Mouse (Mus musculus): ENCODE results near the gene Gtf2h3. TPM values are rescaled to one million over a fixed set of nuclear protein-coding genes. Genes with fewer than 3 reads are reported as not detected.
"Not testable (repeated sequence)": the region's sequence is repeated elsewhere in the genome, so short reads cannot be mapped to it uniquely, and the experiment has no call there.

Gene Gtf2h3
- total RNA-seq, 1 experiment from 2014 or later: 18.7 TPM

- no peak for ATAC-seq (ENCODE audit: extremely low read depth, insufficient number of reproducible peaks, low FRiP score, poor library complexity, severe bottlenecking)
These were observed 52.7 kb downstream of the Gtf2h3 start for GRCm38 (mm10) chr5:124631685-124632084.

- no peak for ATAC-seq (ENCODE audit: extremely low read depth, insufficient number of reproducible peaks, low FRiP score, poor library complexity, severe bottlenecking)
These were observed 53.5 kb downstream of the Gtf2h3 start for GRCm38 (mm10) chr5:124632461-124632860.

DNA sequence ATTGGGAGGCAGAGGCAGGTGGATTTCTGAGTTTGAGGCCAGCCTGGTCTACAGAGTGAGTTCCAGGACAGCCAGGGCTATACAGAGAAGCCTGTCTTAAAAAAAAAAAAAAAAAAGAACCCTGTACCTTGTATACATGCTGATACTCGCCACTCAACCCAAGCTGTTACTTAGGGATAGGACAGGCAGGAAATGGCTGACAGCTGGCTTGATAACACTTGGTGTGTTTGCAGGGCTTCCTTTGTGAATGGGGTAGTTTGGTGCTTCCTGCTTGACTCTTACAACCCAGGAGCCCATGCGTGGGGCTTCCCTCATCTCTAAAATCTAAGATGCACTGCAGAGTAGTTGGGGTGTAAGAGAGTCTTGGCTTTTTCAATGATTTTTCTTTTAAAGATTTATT, 54.5 kb downstream of the Gtf2h3 start:
- ATAC-seq (ENCODE audit: extremely low read depth, insufficient number of reproducible peaks, low FRiP score, poor library complexity, severe bottlenecking): no peak

- ATAC-seq (ENCODE audit: extremely low read depth, insufficient number of reproducible peaks, low FRiP score, poor library complexity, severe bottlenecking): not testable (repeated sequence)
These were observed 56.1 kb downstream of the Gtf2h3 start for GRCm38 (mm10) chr5:124635068-124635467.

- ATAC-seq (ENCODE audit: extremely low read depth, insufficient number of reproducible peaks, low FRiP score, poor library complexity, severe bottlenecking): no peak
These were observed 57.2 kb downstream of the Gtf2h3 start for GRCm38 (mm10) chr5:124636139-124636538.

DNA sequence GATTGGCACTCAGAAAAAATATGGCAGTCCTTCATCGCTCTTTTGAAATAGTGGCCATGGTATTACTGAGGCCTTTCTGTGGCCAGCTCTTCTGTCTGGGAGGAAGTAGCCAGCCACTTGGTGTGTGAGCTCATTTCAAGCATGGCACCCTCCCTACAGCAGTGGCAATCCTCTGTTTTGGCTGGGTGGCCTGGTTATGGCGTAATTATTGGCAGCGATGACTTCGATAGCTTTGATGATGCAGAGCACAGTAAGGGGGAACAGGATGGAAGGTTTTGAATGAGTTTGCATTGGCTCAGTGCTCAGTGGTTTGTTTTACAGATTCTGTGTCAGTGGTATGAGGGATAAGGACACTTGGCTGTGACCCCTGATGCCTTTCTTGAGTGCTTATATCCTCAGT, 57.8 kb downstream of the Gtf2h3 start:
- ATAC-seq (ENCODE audit: extremely low read depth, insufficient number of reproducible peaks, low FRiP score, poor library complexity, severe bottlenecking): no peak

DNA sequence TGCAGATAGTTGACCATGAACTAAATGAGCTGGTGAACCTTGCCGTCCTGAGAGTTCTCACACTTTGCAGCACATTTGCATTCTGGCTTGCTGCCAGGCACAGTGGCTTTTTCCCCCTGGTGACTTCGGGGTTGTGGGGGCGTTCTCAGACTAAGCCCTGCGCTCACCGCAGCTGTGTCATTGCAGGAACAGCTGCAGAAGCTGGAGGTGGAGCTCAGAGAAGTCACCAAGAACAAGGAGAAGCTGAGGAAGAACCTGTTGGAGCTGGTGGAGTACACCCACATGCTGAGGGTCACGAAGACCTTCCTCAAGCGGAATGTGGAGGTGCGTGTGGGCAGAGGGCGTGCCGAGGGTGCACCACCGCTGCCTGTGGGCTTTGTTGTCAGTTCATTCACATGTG, 58.4 kb downstream of the Gtf2h3 start:
- ATAC-seq (ENCODE audit: extremely low read depth, insufficient number of reproducible peaks, low FRiP score, poor library complexity, severe bottlenecking): no peak

GRCm38 (mm10) chr5:124637836-124638235, 58.9 kb downstream of the Gtf2h3 start:
- no peak for ATAC-seq (ENCODE audit: extremely low read depth, insufficient number of reproducible peaks, low FRiP score, poor library complexity, severe bottlenecking)

Other genes starting within 250 kb of the Gtf2h3 start
- 78.1 and 86.2 TPM in 2 replicates for gene Cdk2ap1, start 216.1 kb upstream of the Gtf2h3 start, total RNA-seq (2017)
- gene Sbno1, start 153.1 kb upstream of the Gtf2h3 start, total RNA-seq (2017): 306 and 307 TPM in 2 replicates
- gene Kmt5a, start 139.2 kb upstream of the Gtf2h3 start, total RNA-seq (2017): 58.0 and 70.0 TPM in 2 replicates
- gene Rilpl2, start 100.8 kb upstream of the Gtf2h3 start, total RNA-seq (2017): 40.5 and 44.6 TPM in 2 replicates
- gene Snrnp35, start 96.0 kb upstream of the Gtf2h3 start, total RNA-seq (2017): 4.7 and 9.3 TPM in 2 replicates
- 1.2 and 1.7 TPM in 2 replicates for gene Rilpl1, start 47.7 kb upstream of the Gtf2h3 start, total RNA-seq (2017)
- gene Tmed2, start 38.4 kb upstream of the Gtf2h3 start, total RNA-seq (2017): 321 and 409 TPM in 2 replicates
- 27.7 and 28.2 TPM in 2 replicates for gene Ddx55, start 26.3 kb upstream of the Gtf2h3 start, total RNA-seq (2017)
- 24.1 and 24.7 TPM in 2 replicates for gene Eif2b1, start within 50 bp of the Gtf2h3 start, total RNA-seq (2017)
- gene Atp6v0a2, start 49.4 kb downstream of the Gtf2h3 start, total RNA-seq (2017): 29.8 and 30.4 TPM in 2 replicates
- not detected in 2 replicates for gene Dnah10, start 145.9 kb downstream of the Gtf2h3 start, total RNA-seq (2017)